Mouse (Mus musculus) stomach, postnatal 0 days (tissue): ENCODE results near the gene Tomm6.

Experiments used
- CTCF ChIP-seq: IDR thresholded peaks from 2 replicates; pipeline ENCODE4 v1.5.1; 2016; ENCODE audit warnings: antibody characterized with exemption, low read depth, mild to moderate bottlenecking, moderate library complexity
- EP300 ChIP-seq: optimal IDR thresholded peaks from 2 replicates; pipeline ENCODE3; 2016; ENCODE audit warnings: antibody characterized with exemption

GRCm38 (mm10) chr17:47642992-47643391 is 45.2 kb downstream of the Tomm6 start:
- TF ChIP-seq CTCF (peak; percentile 36), EP300 (no peak)
